Mouse (Mus musculus): ENCODE data around the gene Serbp1. TPM values are rescaled to one million over a fixed set of nuclear protein-coding genes. Genes with fewer than 3 reads are reported as not detected.

The Serbp1 gene
- polyA plus RNA-seq, 1 experiment from 2014 or later: 186 TPM

- Histone ChIP-seq H3K9me3 (ENCODE audit: low read length) (no peaks in the 10 kb centered on the region), H3K36me3 (replicated peaks; ENCODE audit: insufficient read depth, low read length) (no peaks in the 10 kb centered on the region), H3K4me3 (ENCODE audit: low read depth, low read length) (no peak overlapping the region), H3K4me2 (ENCODE audit: low read depth, low read length) (no peak overlapping the region), H3K9ac (replicated peaks) (no peak overlapping the region), H3K27me3 (ENCODE audit: insufficient read depth, low read length) (no peaks in the 10 kb centered on the region), H3K27ac (ENCODE audit: low read depth) (no peak overlapping the region), H3K4me1 (ENCODE audit: insufficient read depth) (peaks cover 6% of the 10 kb centered on the region)
- ATAC-seq (no peak), DNase-seq (no peak)
- 77% methylated on average over 3 of the region's 3 CpGs for WGBS (ENCODE audit: insufficient replicate concordance)
- TF ChIP-seq CTCF (IDR thresholded peaks at IDR 0.05; ENCODE audit: low read depth) (no peak), EP300 (IDR thresholded peaks at IDR 0.05; ENCODE audit: low read depth) (no peak)
Observed at GRCm38 (mm10) chr6:67301230-67301629, 63.3 kb downstream of the Serbp1 start.

GRCm38 (mm10) chr6:67302471-67302870 is 64.5 kb downstream of the Serbp1 start:
- Histone ChIP-seq H3K4me3 (ENCODE audit: low read depth, low read length) (no peak overlapping the region), H3K27me3 (ENCODE audit: insufficient read depth, low read length) (no peaks in the 10 kb centered on the region), H3K9ac (replicated peaks) (no peak overlapping the region), H3K36me3 (replicated peaks; ENCODE audit: insufficient read depth, low read length) (no peaks in the 10 kb centered on the region), H3K9me3 (ENCODE audit: low read length) (no peaks in the 10 kb centered on the region), H3K4me2 (ENCODE audit: low read depth, low read length) (no peak overlapping the region), H3K27ac (ENCODE audit: low read depth) (no peak overlapping the region), H3K4me1 (ENCODE audit: insufficient read depth) (peaks cover 6% of the 10 kb centered on the region)
- no peak for ATAC-seq
- no peak for DNase-seq
- WGBS (ENCODE audit: insufficient replicate concordance): 70% methylated on average over 4 of the region's 4 CpGs
- TF ChIP-seq CTCF (IDR thresholded peaks at IDR 0.05; ENCODE audit: low read depth) (no peak), EP300 (IDR thresholded peaks at IDR 0.05; ENCODE audit: low read depth) (no peak)

- H3K4me1 ChIP-seq (ENCODE audit: insufficient read depth): peaks cover 6% of the 10 kb centered on the region
- H3K4me2 ChIP-seq (ENCODE audit: low read depth, low read length): no peak overlapping the region
- no peaks in the 10 kb centered on the region for H3K9me3 ChIP-seq (ENCODE audit: low read length)
- no peak overlapping the region for H3K4me3 ChIP-seq (ENCODE audit: low read depth, low read length)
- 85% methylated on average over 10 of the region's 10 CpGs for WGBS (ENCODE audit: insufficient replicate concordance)
- H3K36me3 ChIP-seq (replicated peaks; ENCODE audit: insufficient read depth, low read length): no peaks in the 10 kb centered on the region
- TF ChIP-seq CTCF (IDR thresholded peaks at IDR 0.05; ENCODE audit: low read depth): no peak
- no peak for TF ChIP-seq EP300 (IDR thresholded peaks at IDR 0.05; ENCODE audit: low read depth)
- DNase-seq: no peak
- H3K9ac ChIP-seq (replicated peaks): no peak overlapping the region
- no peak for ATAC-seq
- no peak overlapping the region for H3K27ac ChIP-seq (ENCODE audit: low read depth)
- H3K27me3 ChIP-seq (ENCODE audit: insufficient read depth, low read length): no peaks in the 10 kb centered on the region
Observed at GRCm38 (mm10) chr6:67303210-67303609, 65.2 kb downstream of the Serbp1 start.

- WGBS (ENCODE audit: insufficient replicate concordance): 64% methylated on average over 3 of the region's 3 CpGs
- no peak for ATAC-seq
- no peaks in the 10 kb centered on the region for H3K36me3 ChIP-seq (replicated peaks; ENCODE audit: insufficient read depth, low read length)
- no peak overlapping the region for H3K4me3 ChIP-seq (ENCODE audit: low read depth, low read length)
- H3K27ac ChIP-seq (ENCODE audit: low read depth): no peak overlapping the region
- TF ChIP-seq CTCF (IDR thresholded peaks at IDR 0.05; ENCODE audit: low read depth) (no peak), EP300 (IDR thresholded peaks at IDR 0.05; ENCODE audit: low read depth) (no peak)
- no peaks in the 10 kb centered on the region for H3K9me3 ChIP-seq (ENCODE audit: low read length)
- no peaks in the 10 kb centered on the region for H3K27me3 ChIP-seq (ENCODE audit: insufficient read depth, low read length)
- no peaks in the 10 kb centered on the region for H3K4me1 ChIP-seq (ENCODE audit: insufficient read depth)
- no peak for DNase-seq
- H3K9ac ChIP-seq (replicated peaks): no peak overlapping the region
- no peak overlapping the region for H3K4me2 ChIP-seq (ENCODE audit: low read depth, low read length)
Observed at GRCm38 (mm10) chr6:67308994-67309393, 71.0 kb downstream of the Serbp1 start.

- TF ChIP-seq CTCF (IDR thresholded peaks at IDR 0.05; ENCODE audit: low read depth) (no peak), EP300 (IDR thresholded peaks at IDR 0.05; ENCODE audit: low read depth) (no peak)
- Histone ChIP-seq H3K9me3 (ENCODE audit: low read length) (no peaks in the 10 kb centered on the region), H3K36me3 (replicated peaks; ENCODE audit: insufficient read depth, low read length) (no peaks in the 10 kb centered on the region), H3K4me1 (ENCODE audit: insufficient read depth) (no peaks in the 10 kb centered on the region), H3K9ac (replicated peaks) (no peak overlapping the region), H3K27ac (ENCODE audit: low read depth) (no peak overlapping the region), H3K27me3 (ENCODE audit: insufficient read depth, low read length) (no peaks in the 10 kb centered on the region), H3K4me3 (ENCODE audit: low read depth, low read length) (no peak overlapping the region), H3K4me2 (ENCODE audit: low read depth, low read length) (no peak overlapping the region)
- ATAC-seq (no peak), DNase-seq (no peak)
- WGBS (ENCODE audit: insufficient replicate concordance): 51% methylated on average over 3 of the region's 3 CpGs
Observed at GRCm38 (mm10) chr6:67309752-67310151, 71.8 kb downstream of the Serbp1 start.

GRCm38 (mm10) chr6:67314697-67315096 is 76.7 kb downstream of the Serbp1 start:
- TF ChIP-seq CTCF (IDR thresholded peaks at IDR 0.05; ENCODE audit: low read depth) (no peak), EP300 (IDR thresholded peaks at IDR 0.05; ENCODE audit: low read depth) (no peak)
- no peaks in the 10 kb centered on the region for H3K4me1 ChIP-seq (ENCODE audit: insufficient read depth)
- no peaks in the 10 kb centered on the region for H3K27me3 ChIP-seq (ENCODE audit: insufficient read depth, low read length)
- no peaks in the 10 kb centered on the region for H3K36me3 ChIP-seq (replicated peaks; ENCODE audit: insufficient read depth, low read length)
- no peak overlapping the region for H3K4me2 ChIP-seq (ENCODE audit: low read depth, low read length)
- no peak overlapping the region for H3K27ac ChIP-seq (ENCODE audit: low read depth)
- WGBS (ENCODE audit: insufficient replicate concordance): 52% methylated on average over 1 of the region's 1 CpGs
- ATAC-seq (no peak), DNase-seq (no peak)
- H3K4me3 ChIP-seq (ENCODE audit: low read depth, low read length): no peak overlapping the region
- H3K9ac ChIP-seq (replicated peaks): no peak overlapping the region
- no peaks in the 10 kb centered on the region for H3K9me3 ChIP-seq (ENCODE audit: low read length)

- H3K9me3 ChIP-seq (ENCODE audit: low read length): no peaks in the 10 kb centered on the region
- H3K4me3 ChIP-seq (ENCODE audit: low read depth, low read length): no peak overlapping the region
- no peak overlapping the region for H3K9ac ChIP-seq (replicated peaks)
- no peak overlapping the region for H3K4me2 ChIP-seq (ENCODE audit: low read depth, low read length)
- no peaks in the 10 kb centered on the region for H3K4me1 ChIP-seq (ENCODE audit: insufficient read depth)
- DNase-seq (no peak), ATAC-seq (no peak)
- TF ChIP-seq EP300 (IDR thresholded peaks at IDR 0.05; ENCODE audit: low read depth) (no peak), CTCF (IDR thresholded peaks at IDR 0.05; ENCODE audit: low read depth) (no peak)
- H3K27ac ChIP-seq (ENCODE audit: low read depth): no peak overlapping the region
- no peaks in the 10 kb centered on the region for H3K36me3 ChIP-seq (replicated peaks; ENCODE audit: insufficient read depth, low read length)
- WGBS (ENCODE audit: insufficient replicate concordance): 61% methylated on average over 5 of the region's 5 CpGs
- H3K27me3 ChIP-seq (ENCODE audit: insufficient read depth, low read length): no peaks in the 10 kb centered on the region
Observed at GRCm38 (mm10) chr6:67317068-67317467, 79.1 kb downstream of the Serbp1 start.
